Mouse (Mus musculus) small intestine, adult 2 months (tissue): ENCODE results near the gene Sec11a.

Experiments used
- CTCF ChIP-seq: fragments of 200-500 bp; IDR thresholded peaks from 2 replicates; pipeline ENCODE4 v1.5.1; 2012; ENCODE audit warnings: low read depth, mild to moderate bottlenecking, control low read depth, inconsistent platforms, low read length, moderate library complexity, mixed read lengths; ENCODE audit not compliant: insufficient replicate concordance, insufficient read length; ENCODE audit errors: extremely low read depth
- POLR2A ChIP-seq: fragments of 200-500 bp; IDR thresholded peaks from 2 replicates; pipeline ENCODE4 v1.6.1; 2012; ENCODE audit warnings: low read depth, mild to moderate bottlenecking, control low read depth, inconsistent platforms, low read length, moderate library complexity

- TF ChIP-seq CTCF (no peak), POLR2A (no peak)
These were observed 42.7 kb upstream of the Sec11a start for GRCm38 (mm10) chr7:80990276-80990675.
